Mouse (Mus musculus) liver, postnatal 0 days (tissue): ENCODE data around the gene Pitpnm1.

Source experiments
- CTCF ChIP-seq: sonication (generic); IDR thresholded peaks from 2 replicates; pipeline ENCODE4 v1.5.1; 2016; ENCODE audit warnings: antibody characterized with exemption, low read depth
- EP300 ChIP-seq: IDR thresholded peaks from 2 replicates; pipeline ENCODE4 v1.6.1; 2016; ENCODE audit warnings: antibody characterized with exemption, low read depth, mild to moderate bottlenecking

DNA sequence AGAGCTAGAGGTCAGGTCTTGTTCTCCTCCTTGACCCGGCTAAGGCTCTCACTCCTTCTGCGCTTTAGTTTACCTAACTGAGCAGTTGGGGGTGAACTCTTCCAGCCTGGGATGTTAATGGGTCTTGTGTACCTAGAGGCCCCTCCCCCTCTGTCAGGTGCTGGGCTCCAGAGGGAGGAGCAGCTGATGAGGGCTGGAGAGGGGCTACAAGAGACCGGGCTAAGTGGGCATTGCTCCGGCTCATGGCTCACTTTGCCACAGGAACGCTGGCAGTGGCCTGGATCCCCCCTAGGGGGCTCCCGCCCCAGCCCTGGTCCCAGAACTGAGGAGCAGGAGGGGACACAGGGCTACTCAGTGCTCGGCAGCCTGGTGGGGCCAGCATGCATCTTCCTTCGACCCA is 16.0 kb upstream of the Pitpnm1 start:
- no peak for TF ChIP-seq EP300
- TF ChIP-seq CTCF = no peak
